Mouse (Mus musculus): ENCODE measurements at regions not wholly inside any gene's neighbourhood (a gene's known extent, or its start where the extent isn't known, plus 50 kb on each side); places are given as distances from the start of the nearest gene placed in this dataset.

DNA sequence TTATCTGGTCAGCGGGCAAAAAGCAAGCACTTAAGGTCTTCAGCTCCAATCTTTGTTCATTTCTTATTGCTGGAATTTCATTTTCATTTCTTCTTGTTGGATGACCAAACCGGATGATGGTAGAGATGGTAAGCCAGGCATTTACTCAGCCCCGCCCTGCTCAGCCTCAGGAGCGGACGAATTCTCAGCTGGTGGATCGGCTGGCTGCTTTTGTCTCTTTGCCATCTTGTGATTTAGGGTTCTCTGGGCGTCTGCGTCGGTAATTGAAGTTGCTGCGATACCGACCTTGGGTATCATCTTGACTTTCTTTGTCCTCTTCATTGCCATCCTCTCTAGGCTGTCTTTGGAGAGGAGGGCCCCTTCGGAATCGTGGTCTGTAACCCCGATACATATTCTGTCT, 156.1 kb downstream of the Akr1d1 start:
- TF ChIP-seq CTCF (IDR thresholded peaks at IDR 0.05; ENCODE audit: low read depth, low read length) (no peak), POLR2A (IDR thresholded peaks at IDR 0.05; ENCODE audit: extremely low read depth, insufficient read depth, low read length) (no peak)

All from liver, adult 2 months (tissue).